Mouse (Mus musculus) T-helper 1 cell (primary cell): ENCODE measurements around the gene Trf.
"Not testable (repeated sequence)": the region's sequence is repeated elsewhere in the genome, so short reads cannot be mapped to it uniquely, and the experiment has no call there.

Experiments
- in situ Hi-C: fragments of 300-600 bp; cut with MboI, MseI; formaldehyde crosslinking; loops from one replicate; pipeline ENCODE4 v1.15.1; 2025; ENCODE audit warnings: high pct_unique_total_duplicates

The Trf gene

GRCm38 (mm10) chr9:103155158-103155557 is 75.1 kb downstream of the Trf start:
- in situ Hi-C loops: not testable (repeated sequence)

- in situ Hi-C loops: no loop called here
Observed at GRCm38 (mm10) chr9:103154568-103154967, 75.7 kb downstream of the Trf start.
